Mouse (Mus musculus): Measurements from ENCODE around the gene Ccr1l1.
"Not testable (repeated sequence)": the region's sequence is repeated elsewhere in the genome, so short reads cannot be mapped to it uniquely, and the experiment has no call there.

Gene Ccr1l1

GRCm38 (mm10) chr9:123978308-123978707 lies at the start of gene Ccr1l1:
Ccr1l1 (minus strand) TSS chr9:123978408.
- no peak for DNase-seq

GRCm38 (mm10) chr9:124021672-124022071 lies 43.5 kb upstream of the Ccr1l1 start, which contains the start of gene Ccr3:
Ccr3 (plus strand) TSS chr9:124021972.
- DNase-seq = no peak

- no peak for DNase-seq
Observed at GRCm38 (mm10) chr9:124019887-124020286, 41.7 kb upstream of the Ccr1l1 start.

GRCm38 (mm10) chr9:124016048-124016447 lies 37.8 kb upstream of the Ccr1l1 start:
- DNase-seq = no peak

GRCm38 (mm10) chr9:124014985-124015652 lies 36.9 kb upstream of the Ccr1l1 start:
- DNase-seq = no peak

- no peak for DNase-seq
Observed at GRCm38 (mm10) chr9:124013270-124013669, 35.1 kb upstream of the Ccr1l1 start.

GRCm38 (mm10) chr9:124012691-124013090 lies 34.5 kb upstream of the Ccr1l1 start:
- DNase-seq = no peak

- DNase-seq = no peak
Observed at GRCm38 (mm10) chr9:123999784-124000183, 21.6 kb upstream of the Ccr1l1 start.

- no peak for DNase-seq
Observed at GRCm38 (mm10) chr9:123997719-123998118, 19.5 kb upstream of the Ccr1l1 start.

GRCm38 (mm10) chr9:123991312-123991906 lies 13.2 kb upstream of the Ccr1l1 start:
- no peak for DNase-seq

- no peak for DNase-seq
Observed at GRCm38 (mm10) chr9:123989671-123990070, 11.5 kb upstream of the Ccr1l1 start.

- DNase-seq = no peak
Observed at GRCm38 (mm10) chr9:123986217-123986616, 8.0 kb upstream of the Ccr1l1 start.

- DNase-seq = no peak
Observed at GRCm38 (mm10) chr9:123984943-123985342, 6.7 kb upstream of the Ccr1l1 start.

- DNase-seq = no peak
Observed at GRCm38 (mm10) chr9:123982720-123983119, 4.5 kb upstream of the Ccr1l1 start.

- no peak for DNase-seq
Observed at GRCm38 (mm10) chr9:123981909-123982308, 3.7 kb upstream of the Ccr1l1 start.

GRCm38 (mm10) chr9:123980858-123981475 lies 2.8 kb upstream of the Ccr1l1 start:
- DNase-seq = not testable (repeated sequence)

- DNase-seq = no peak
Observed at GRCm38 (mm10) chr9:123976876-123977663, 1.1 kb downstream of the Ccr1l1 start.

GRCm38 (mm10) chr9:123975630-123976029 lies 2.6 kb downstream of the Ccr1l1 start:
- no peak for DNase-seq

- DNase-seq = peak; percentile 40
Observed at GRCm38 (mm10) chr9:123968290-123968912, 9.8 kb downstream of the Ccr1l1 start, which contains the start of gene Ccr1. Ccr1 (minus strand) TSS chr9:123968692.

GRCm38 (mm10) chr9:123966858-123967495 lies 11.2 kb downstream of the Ccr1l1 start:
- not testable (repeated sequence) for DNase-seq

- DNase-seq = no peak
Observed at GRCm38 (mm10) chr9:123964776-123965175, 13.4 kb downstream of the Ccr1l1 start.

- DNase-seq = no peak
Observed at GRCm38 (mm10) chr9:123960161-123960560, 18.0 kb downstream of the Ccr1l1 start.
